Comparison of ENCODE assay signal across 15 mouse cellular contexts in the genomic region with DNA sequence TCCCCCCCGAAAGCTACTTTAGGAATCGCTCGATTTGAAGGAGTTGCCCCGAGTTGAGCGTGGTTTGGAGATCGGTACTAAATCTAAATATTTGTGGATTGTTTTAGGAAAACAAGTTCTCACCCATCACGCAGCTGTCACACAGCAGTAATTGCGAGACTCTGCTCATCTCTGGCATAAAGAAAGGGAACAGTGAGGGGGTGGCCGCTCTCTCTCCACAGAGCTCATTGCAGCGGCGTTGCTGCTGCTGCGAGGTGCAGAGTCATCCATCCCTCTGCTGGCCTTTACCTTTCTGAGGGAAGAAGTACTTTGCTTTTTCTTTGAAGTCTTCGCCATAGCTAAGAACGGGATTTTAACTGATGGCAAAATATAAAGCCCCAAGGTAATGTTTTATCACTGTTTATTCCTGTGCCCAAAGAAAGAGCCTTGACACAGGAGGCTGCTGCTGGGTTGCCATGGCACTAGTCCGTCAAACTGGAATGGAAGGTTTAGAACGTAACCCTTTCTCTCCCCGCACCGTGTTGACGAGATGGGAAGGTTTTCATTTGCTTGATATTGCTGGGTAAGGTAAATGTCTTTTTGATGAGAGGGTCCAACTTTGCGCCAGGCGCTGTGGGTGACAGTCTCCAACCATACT.
DNase-seq lines count a peak whose midpoint lies in the region; ATAC-seq and TF ChIP-seq lines count a peak whose summit lies in the region.
"Had no signal": no experiment of that assay in that cellular context is flagged by ENCODE, and none has a peak within 500 bp of the region (broad histone marks: within the 10 kb centered on the region; RNA-seq: fewer than 3 reads in every experiment).

No protein-coding gene starts in this region.

- DNase-seq in heart, adult 11 months = peak; percentile 28
- DNase-seq in left cerebral cortex, postnatal 14 days (ENCODE audit: low spot score in 2 of 2) = peak; percentile 23 to 25
- DNase-seq in left cerebral cortex, postnatal 36 days (ENCODE audit: low spot score in 2 of 2) = no peak
- peak; percentile 48 for DNase-seq in adrenal gland, postnatal 14 days
- DNase-seq in cerebellum, adult 2 months = no peak
- DNase-seq: heart, adult 2 months; heart, postnatal 14 days; lung, postnatal 14 days; right cerebral cortex, postnatal 14 days had no signal

- H3K4me1 ChIP-seq in heart, embryonic 12.5 days (replicated peaks) = no peaks in the 10 kb centered on the region; the same call in 1 of the 2 replicates
- H3K4me1 ChIP-seq in midbrain, embryonic 15.5 days = peaks cover 22% of the 10 kb centered on the region
- H3K4me1 ChIP-seq in cerebellum, adult 2 months (ENCODE audit: control insufficient read depth, insufficient read depth, low read length) = no peaks in the 10 kb centered on the region
- H3K4me1 ChIP-seq: liver, embryonic 15.5 days had no signal

- H3K27ac ChIP-seq in heart, embryonic 12.5 days (ENCODE audit: poor library complexity, severe bottlenecking) = no peak overlapping the region
- H3K27ac ChIP-seq in midbrain, embryonic 15.5 days = peak overlapping the region; percentile 67
- no peak overlapping the region for H3K27ac ChIP-seq in cerebellum, adult 2 months (ENCODE audit: insufficient read depth, low read length)
- H3K27ac ChIP-seq: embryonic facial prominence, embryonic 12.5 days; heart, adult 2 months; kidney, postnatal 0 days; liver, embryonic 15.5 days had no signal

- no peak for TF ChIP-seq CTCF in cerebellum, adult 2 months (IDR thresholded peaks at IDR 0.05; ENCODE audit: borderline replicate concordance, insufficient read depth, low read depth, low read length)

- H3K4me3 ChIP-seq in heart, embryonic 12.5 days = no peak overlapping the region
- H3K4me3 ChIP-seq in midbrain, embryonic 15.5 days = no peak overlapping the region
- no peak overlapping the region for H3K4me3 ChIP-seq in cerebellum, adult 2 months (replicated peaks; ENCODE audit: insufficient read depth, low read depth, low read length)
- H3K4me3 ChIP-seq: embryonic facial prominence, embryonic 12.5 days; heart, adult 2 months; liver, embryonic 15.5 days had no signal

- no peak for ATAC-seq in heart, embryonic 12.5 days (ENCODE audit: insufficient number of reproducible peaks, low FRiP score)
- ATAC-seq in midbrain, embryonic 15.5 days (replicated peaks) = 0 out of 2 replicates have a peak, but pooled peaks have one; percentile 39
- ATAC-seq: inflammation-experienced regulatory T-cells, adult 6 months had no signal

- 85% methylated on average over 21 of the region's 21 CpGs for WGBS in heart, embryonic 12.5 days
- 71% methylated on average over 21 of the region's 21 CpGs for WGBS in midbrain, embryonic 15.5 days
- WGBS in cerebellum, adult 2 months = 63% methylated on average over 21 of the region's 21 CpGs

- no peak for TF ChIP-seq POLR2A in cerebellum, adult 2 months (IDR thresholded peaks at IDR 0.05; ENCODE audit: borderline replicate concordance, insufficient read depth, low read length)

- no peak overlapping the region for H3K4me2 ChIP-seq in heart, embryonic 12.5 days
- peak overlapping the region; percentile 3; the same call in 1 of the 2 replicates for H3K4me2 ChIP-seq in midbrain, embryonic 15.5 days
- H3K4me2 ChIP-seq: embryonic facial prominence, embryonic 12.5 days; liver, embryonic 15.5 days had no signal

- H3K9ac ChIP-seq in heart, embryonic 12.5 days = no peak overlapping the region
- H3K9ac ChIP-seq in midbrain, embryonic 15.5 days = no peak overlapping the region
- H3K9ac ChIP-seq: embryonic facial prominence, embryonic 12.5 days; liver, embryonic 15.5 days had no signal

- intact Hi-C loops in left cerebral cortex, postnatal 14 days (cut with DNase I) = no loop called here
- intact Hi-C loops in left cerebral cortex, postnatal 36 days (cut with DNase I) = loop anchor here (10.0 kb wide), 2 partner anchors 186 to 346 kb away; no protein-coding TSS in a partner anchor

- peaks cover 6% of the 10 kb centered on the region; the same call in 1 of the 2 replicates for H3K9me3 ChIP-seq in heart, embryonic 12.5 days (replicated peaks)
- H3K9me3 ChIP-seq in midbrain, embryonic 15.5 days = no peaks in the 10 kb centered on the region
- H3K9me3 ChIP-seq: embryonic facial prominence, embryonic 12.5 days; liver, embryonic 15.5 days had no signal

- H3K27me3 ChIP-seq in heart, embryonic 12.5 days (replicated peaks) = no peaks in the 10 kb centered on the region
- H3K27me3 ChIP-seq in midbrain, embryonic 15.5 days (replicated peaks) = no peaks in the 10 kb centered on the region
- no peaks in the 10 kb centered on the region for H3K27me3 ChIP-seq in cerebellum, adult 2 months (ENCODE audit: control insufficient read depth, insufficient read depth, low read length)
- H3K27me3 ChIP-seq: embryonic facial prominence, embryonic 12.5 days; liver, embryonic 15.5 days had no signal

- H3K36me3 ChIP-seq in heart, embryonic 12.5 days = no peaks in the 10 kb centered on the region
- H3K36me3 ChIP-seq in midbrain, embryonic 15.5 days (replicated peaks) = no peaks in the 10 kb centered on the region
- H3K36me3 ChIP-seq: embryonic facial prominence, embryonic 12.5 days; liver, embryonic 15.5 days had no signal

Comparison
In these comparisons a context has a peak if more than half of its experiments do, and no peak if none do; other contexts are left out.
1. DNase-seq: peak in heart, adult 11 months (single experiment), left cerebral cortex, postnatal 14 days (2 of 2) and adrenal gland, postnatal 14 days (single experiment); none in left cerebral cortex, postnatal 36 days (0 of 2) and cerebellum, adult 2 months (0 of 2).